Mouse (Mus musculus): ENCODE results near the gene Pla2g12b. TPM values are rescaled to one million over a fixed set of nuclear protein-coding genes. Genes with fewer than 3 reads are reported as not detected.
A peak's percentile ranks its signal among the peaks of the same experiment; 100 is the strongest.
"Not testable (repeated sequence)": the region's sequence is repeated elsewhere in the genome, so short reads cannot be mapped to it uniquely, and the experiment has no call there.

Gene Pla2g12b
- total RNA-seq (2015) (not detected in 2 replicates), total RNA-seq (2017) (not detected in 2 replicates)

- ATAC-seq (replicated peaks; ENCODE audit: poor library complexity) = no peak
Observed at GRCm38 (mm10) chr10:59402899-59403792, at the start of gene Pla2g12b. TSS of gene Pla2g12b (plus strand) at chr10:59403660.

GRCm38 (mm10) chr10:59354120-59354519 is 49.3 kb upstream of the Pla2g12b start:
- no peak for ATAC-seq (replicated peaks; ENCODE audit: poor library complexity)

GRCm38 (mm10) chr10:59355020-59355419 is 48.4 kb upstream of the Pla2g12b start:
- ATAC-seq (replicated peaks; ENCODE audit: poor library complexity) = no peak

GRCm38 (mm10) chr10:59358744-59359143 is 44.7 kb upstream of the Pla2g12b start:
- peak; percentile 76 for ATAC-seq (replicated peaks; ENCODE audit: poor library complexity)

GRCm38 (mm10) chr10:59363208-59363607 is 40.3 kb upstream of the Pla2g12b start:
- peak; percentile 61 for ATAC-seq (replicated peaks; ENCODE audit: poor library complexity)

- no peak for ATAC-seq (replicated peaks; ENCODE audit: poor library complexity)
Observed at GRCm38 (mm10) chr10:59364551-59364950, 38.9 kb upstream of the Pla2g12b start.

- ATAC-seq (replicated peaks; ENCODE audit: poor library complexity) = no peak
Observed at GRCm38 (mm10) chr10:59365804-59366589, 37.5 kb upstream of the Pla2g12b start.

GRCm38 (mm10) chr10:59366746-59367145 is 36.7 kb upstream of the Pla2g12b start:
- ATAC-seq (replicated peaks; ENCODE audit: poor library complexity) = no peak

GRCm38 (mm10) chr10:59367206-59367605 is 36.3 kb upstream of the Pla2g12b start:
- ATAC-seq (replicated peaks; ENCODE audit: poor library complexity) = no peak

- ATAC-seq (replicated peaks; ENCODE audit: poor library complexity) = no peak
Observed at GRCm38 (mm10) chr10:59368729-59369128, 34.7 kb upstream of the Pla2g12b start.

GRCm38 (mm10) chr10:59369426-59369825 is 34.0 kb upstream of the Pla2g12b start:
- ATAC-seq (replicated peaks; ENCODE audit: poor library complexity) = peak; percentile 68

GRCm38 (mm10) chr10:59377906-59378305 is 25.6 kb upstream of the Pla2g12b start:
- ATAC-seq (replicated peaks; ENCODE audit: poor library complexity) = no peak

GRCm38 (mm10) chr10:59378728-59379127 is 24.7 kb upstream of the Pla2g12b start:
- ATAC-seq (replicated peaks; ENCODE audit: poor library complexity) = no peak

- peak; percentile 54 for ATAC-seq (replicated peaks; ENCODE audit: poor library complexity)
Observed at GRCm38 (mm10) chr10:59379927-59380326, 23.5 kb upstream of the Pla2g12b start.

GRCm38 (mm10) chr10:59380411-59380821 is 23.0 kb upstream of the Pla2g12b start:
- ATAC-seq (replicated peaks; ENCODE audit: poor library complexity) = peak; percentile 84

GRCm38 (mm10) chr10:59381563-59381962 is 21.9 kb upstream of the Pla2g12b start:
- ATAC-seq (replicated peaks; ENCODE audit: poor library complexity) = not testable (repeated sequence)

GRCm38 (mm10) chr10:59386951-59387350 is 16.5 kb upstream of the Pla2g12b start:
- ATAC-seq (replicated peaks; ENCODE audit: poor library complexity) = no peak

- ATAC-seq (replicated peaks; ENCODE audit: poor library complexity) = peak; percentile 54
Observed at GRCm38 (mm10) chr10:59389652-59390051, 13.8 kb upstream of the Pla2g12b start.

- peak; percentile 26 for ATAC-seq (replicated peaks; ENCODE audit: poor library complexity)
Observed at GRCm38 (mm10) chr10:59391907-59392306, 11.6 kb upstream of the Pla2g12b start.

- ATAC-seq (replicated peaks; ENCODE audit: poor library complexity) = peak; percentile 68
Observed at GRCm38 (mm10) chr10:59395461-59395860, 8.0 kb upstream of the Pla2g12b start, which contains the start of gene Gm10273. TSS of gene Gm10273 (plus strand) at chr10:59395632.

GRCm38 (mm10) chr10:59403793-59404149 is 311 bp downstream of the Pla2g12b start:
- no peak for ATAC-seq (replicated peaks; ENCODE audit: poor library complexity)

GRCm38 (mm10) chr10:59408499-59408898 is 5.0 kb downstream of the Pla2g12b start:
- ATAC-seq (replicated peaks; ENCODE audit: poor library complexity) = no peak
